Mouse (Mus musculus): Measurements from ENCODE around the gene Ap3d1. TPM values are rescaled to one million over a fixed set of nuclear protein-coding genes. Genes with fewer than 3 reads are reported as not detected.

Gene Ap3d1
- 81.7 and 85.8 TPM in 2 replicates for polyA plus RNA-seq (2014; fragmentation: Nextera tagmentation; extraction: Ambion mirVana)

DNA sequence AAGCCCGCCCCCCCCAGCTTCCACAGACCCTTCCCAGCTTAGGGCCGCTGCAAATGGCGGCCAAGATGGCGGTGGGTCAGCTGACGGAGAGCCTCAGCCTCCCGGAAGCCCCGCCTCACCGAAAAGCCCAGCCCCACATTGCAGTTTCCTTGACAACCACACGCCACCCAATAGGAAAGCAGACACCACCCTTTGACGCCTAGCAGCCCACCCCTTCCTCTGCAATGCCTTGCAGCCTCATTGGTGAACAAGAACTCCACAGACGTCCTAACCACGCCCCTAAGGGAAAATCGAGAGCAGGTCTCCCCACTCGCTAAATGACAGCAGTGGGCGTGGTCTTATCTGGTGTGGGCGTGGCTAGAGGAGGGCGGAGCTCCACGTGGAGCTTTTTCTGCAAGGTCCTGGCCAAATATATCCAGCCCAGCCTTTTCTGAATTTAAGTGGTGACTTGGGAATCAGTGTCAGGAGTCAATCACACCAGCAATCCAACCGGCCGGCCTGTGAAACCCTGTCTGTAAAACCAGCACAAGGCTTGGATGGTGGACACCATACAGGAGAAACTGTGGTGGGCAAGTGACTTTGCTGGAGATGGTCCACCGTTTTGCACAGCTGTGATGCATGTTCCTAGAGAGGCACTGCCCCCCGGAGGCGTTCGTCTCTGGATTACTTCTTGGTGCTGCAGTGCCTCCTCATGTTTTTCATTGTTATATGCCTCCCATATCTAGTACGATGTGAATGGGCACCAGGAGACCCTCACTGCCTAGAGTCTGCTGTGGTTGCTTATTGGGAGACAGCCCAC lies at the start of gene Ap3d1:
Gene Ap3d1, minus strand, starts transcription at position 85 of the 799 bp plus-strand sequence.
- peak within 1 kb of the TSS; percentile 99 for H3K4me3 ChIP-seq (ENCODE audit: low read depth, low read length)
- no peaks in the 10 kb centered on the region for H3K9me3 ChIP-seq (ENCODE audit: control insufficient read depth, low read depth, low read length)
- peak within 1 kb of the TSS; percentile 99 for H3K4me2 ChIP-seq (replicated peaks; ENCODE audit: low read depth, low read length)
- H3K27me3 ChIP-seq (ENCODE audit: control insufficient read depth, insufficient read depth, low read length), result no peaks in the 10 kb centered on the region
- peaks cover 23% of the 10 kb centered on the region for H3K4me1 ChIP-seq (ENCODE audit: control insufficient read depth, insufficient read depth, low read length)
- peaks cover 2% of the 10 kb centered on the region; the same call in 1 of the 2 replicates for H3K36me3 ChIP-seq (ENCODE audit: control insufficient read depth, insufficient read depth, low read length)
- ATAC-seq (ENCODE audit: insufficient number of reproducible peaks, insufficient read depth, low FRiP score, low read depth), result peak; percentile 99
- WGBS, result 2% methylated on average over 23 of the region's 25 CpGs
- H3K9ac ChIP-seq (replicated peaks; ENCODE audit: low read depth, low read length), result peak within 1 kb of the TSS; percentile 96
- H3K27ac ChIP-seq (ENCODE audit: low read length), result peak within 1 kb of the TSS; percentile 67

DNA sequence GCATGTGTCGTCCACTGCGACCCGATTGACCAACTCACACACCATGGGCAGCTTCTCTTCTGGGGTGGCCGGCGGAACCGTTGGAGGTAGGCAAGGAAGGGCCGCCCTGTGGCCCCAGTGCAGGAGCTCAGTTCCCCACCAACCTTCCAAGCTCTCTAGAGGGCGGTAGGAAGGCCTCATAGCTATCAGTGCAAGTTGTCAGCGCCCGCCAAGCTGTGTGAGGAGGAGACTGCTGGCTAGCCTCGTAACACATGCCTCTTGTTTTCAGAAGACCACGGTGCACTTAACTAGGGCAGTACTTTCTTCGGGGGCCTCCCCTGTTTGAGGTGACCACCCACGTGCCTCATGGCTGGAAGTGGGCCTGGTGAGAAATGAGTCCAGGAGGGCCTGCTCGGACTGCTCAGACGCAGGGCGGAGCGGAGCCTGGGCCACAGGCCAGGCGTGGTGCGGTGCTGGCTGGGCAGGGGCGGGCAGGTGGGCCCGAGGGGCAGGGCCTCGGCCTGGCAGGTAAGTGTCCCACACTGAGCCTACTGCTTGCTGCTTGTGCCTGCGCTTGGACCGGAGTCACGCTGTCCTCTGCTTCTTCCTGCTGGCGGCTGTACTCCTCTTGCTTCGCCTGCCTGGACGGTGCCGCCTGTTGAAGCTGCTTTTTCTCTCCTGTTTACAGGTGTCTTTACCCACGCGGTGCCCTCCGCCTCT lies 49.6 kb upstream of the Ap3d1 start:
- no peak overlapping the region; the same call in 1 of the 2 replicates for H3K27ac ChIP-seq (ENCODE audit: low read length)
- no peaks in the 10 kb centered on the region for H3K9me3 ChIP-seq (ENCODE audit: control insufficient read depth, low read depth, low read length)
- H3K36me3 ChIP-seq (ENCODE audit: control insufficient read depth, insufficient read depth, low read length), result peaks cover 84% of the 10 kb centered on the region
- H3K4me1 ChIP-seq (ENCODE audit: control insufficient read depth, insufficient read depth, low read length), result peaks cover 5% of the 10 kb centered on the region
- 75% methylated on average over 33 of the region's 33 CpGs for WGBS
- no peak overlapping the region for H3K4me2 ChIP-seq (replicated peaks; ENCODE audit: low read depth, low read length)
- no peak overlapping the region for H3K4me3 ChIP-seq (ENCODE audit: low read depth, low read length)
- no peak overlapping the region for H3K9ac ChIP-seq (replicated peaks; ENCODE audit: low read depth, low read length)
- ATAC-seq (ENCODE audit: insufficient number of reproducible peaks, insufficient read depth, low FRiP score, low read depth), result 0 out of 2 replicates have a peak, but pooled peaks have one; percentile 19
- H3K27me3 ChIP-seq (ENCODE audit: control insufficient read depth, insufficient read depth, low read length), result no peaks in the 10 kb centered on the region

DNA sequence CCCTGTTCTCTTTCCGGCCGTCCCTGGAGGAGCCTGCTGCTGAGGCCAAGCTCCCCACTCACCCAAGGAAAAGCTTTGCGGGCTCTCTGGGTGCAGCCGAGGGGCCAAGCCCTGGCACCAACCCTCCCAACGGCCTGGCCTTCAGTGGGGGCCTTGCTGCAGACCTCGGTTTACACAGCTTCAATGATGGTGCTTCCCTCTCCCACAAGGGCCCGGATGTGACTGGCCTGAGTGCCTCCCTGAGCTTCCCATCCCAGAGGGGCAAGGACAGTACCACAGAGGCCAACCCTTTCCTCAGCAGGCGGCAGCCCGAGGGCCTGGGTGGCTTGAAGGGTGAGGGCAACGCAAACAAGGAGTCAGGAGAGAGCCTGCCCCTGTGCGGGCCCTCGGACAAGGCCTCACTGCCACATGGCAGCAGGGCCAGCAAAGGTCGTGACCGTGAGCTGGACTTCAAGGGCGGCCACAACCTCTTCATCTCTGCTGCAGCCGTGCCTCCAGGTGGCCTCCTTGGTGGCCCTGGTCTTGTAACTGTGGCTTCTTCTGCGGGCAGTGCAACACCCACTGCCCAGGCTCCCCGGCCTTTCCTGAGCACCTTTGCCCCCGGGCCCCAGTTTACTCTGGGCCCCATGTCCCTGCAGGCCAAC lies 48.8 kb upstream of the Ap3d1 start:
- ATAC-seq (ENCODE audit: insufficient number of reproducible peaks, insufficient read depth, low FRiP score, low read depth), result no peak
- no peak overlapping the region for H3K4me2 ChIP-seq (replicated peaks; ENCODE audit: low read depth, low read length)
- H3K27me3 ChIP-seq (ENCODE audit: control insufficient read depth, insufficient read depth, low read length), result no peaks in the 10 kb centered on the region
- no peak overlapping the region for H3K4me3 ChIP-seq (ENCODE audit: low read depth, low read length)
- no peak overlapping the region for H3K27ac ChIP-seq (ENCODE audit: low read length)
- H3K4me1 ChIP-seq (ENCODE audit: control insufficient read depth, insufficient read depth, low read length), result no peaks in the 10 kb centered on the region
- peaks cover 84% of the 10 kb centered on the region for H3K36me3 ChIP-seq (ENCODE audit: control insufficient read depth, insufficient read depth, low read length)
- WGBS, result 87% methylated on average over 19 of the region's 19 CpGs
- no peaks in the 10 kb centered on the region for H3K9me3 ChIP-seq (ENCODE audit: control insufficient read depth, low read depth, low read length)
- H3K9ac ChIP-seq (replicated peaks; ENCODE audit: low read depth, low read length), result no peak overlapping the region

DNA sequence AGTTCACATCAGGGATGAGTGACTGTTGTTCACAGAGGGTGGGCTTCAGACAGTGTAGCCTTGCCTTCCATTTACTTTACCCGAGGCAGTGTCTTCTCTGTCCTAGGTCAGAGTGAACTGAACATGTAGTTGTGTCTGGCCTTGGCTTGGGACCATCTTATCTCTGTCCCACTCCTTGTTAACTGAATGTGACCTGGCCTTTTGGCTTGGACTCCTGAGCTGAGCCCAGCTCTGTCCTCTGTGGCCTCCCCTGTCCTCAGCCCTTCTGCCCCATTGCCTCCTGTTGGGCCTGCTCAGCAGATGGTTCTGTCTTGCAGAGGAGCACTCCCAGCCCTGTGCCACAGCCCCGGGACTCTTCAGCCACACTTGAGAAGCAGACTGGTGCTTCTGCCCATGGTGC lies 45.5 kb upstream of the Ap3d1 start:
- Histone ChIP-seq H3K36me3 (ENCODE audit: control insufficient read depth, insufficient read depth, low read length) (peaks cover 92% of the 10 kb centered on the region), H3K9me3 (ENCODE audit: control insufficient read depth, low read depth, low read length) (no peaks in the 10 kb centered on the region), H3K4me1 (ENCODE audit: control insufficient read depth, insufficient read depth, low read length) (no peaks in the 10 kb centered on the region), H3K4me3 (ENCODE audit: low read depth, low read length) (no peak overlapping the region), H3K27me3 (ENCODE audit: control insufficient read depth, insufficient read depth, low read length) (no peaks in the 10 kb centered on the region), H3K9ac (replicated peaks; ENCODE audit: low read depth, low read length) (no peak overlapping the region), H3K27ac (ENCODE audit: low read length) (no peak overlapping the region), H3K4me2 (replicated peaks; ENCODE audit: low read depth, low read length) (no peak overlapping the region)
- 88% methylated on average over 2 of the region's 2 CpGs for WGBS
- no peak for ATAC-seq (ENCODE audit: insufficient number of reproducible peaks, insufficient read depth, low FRiP score, low read depth)

DNA sequence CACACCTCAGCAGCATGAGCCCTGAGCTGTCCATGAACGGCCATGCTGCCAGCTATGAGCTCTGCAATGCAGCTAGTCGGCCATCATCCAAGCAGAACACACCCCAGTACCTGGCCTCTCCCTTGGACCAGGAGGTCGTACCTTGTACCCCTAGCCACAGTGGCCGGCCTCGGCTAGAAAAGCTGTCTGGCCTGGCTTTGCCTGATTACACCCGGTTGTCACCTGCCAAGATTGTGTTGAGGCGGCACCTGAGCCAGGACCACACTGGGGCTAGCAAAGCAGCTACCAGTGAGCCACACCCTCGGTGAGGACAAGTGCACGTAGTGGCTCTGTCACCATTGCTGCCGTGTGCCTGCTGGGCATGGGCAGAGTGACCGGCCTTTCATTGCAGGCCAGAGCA lies 43.9 kb upstream of the Ap3d1 start:
- no peak for ATAC-seq (ENCODE audit: insufficient number of reproducible peaks, insufficient read depth, low FRiP score, low read depth)
- peaks cover 95% of the 10 kb centered on the region for H3K36me3 ChIP-seq (ENCODE audit: control insufficient read depth, insufficient read depth, low read length)
- H3K27me3 ChIP-seq (ENCODE audit: control insufficient read depth, insufficient read depth, low read length), result no peaks in the 10 kb centered on the region
- H3K4me2 ChIP-seq (replicated peaks; ENCODE audit: low read depth, low read length), result no peak overlapping the region
- H3K4me1 ChIP-seq (ENCODE audit: control insufficient read depth, insufficient read depth, low read length), result no peaks in the 10 kb centered on the region
- no peak overlapping the region for H3K4me3 ChIP-seq (ENCODE audit: low read depth, low read length)
- H3K27ac ChIP-seq (ENCODE audit: low read length), result no peak overlapping the region
- H3K9ac ChIP-seq (replicated peaks; ENCODE audit: low read depth, low read length), result no peak overlapping the region
- no peaks in the 10 kb centered on the region for H3K9me3 ChIP-seq (ENCODE audit: control insufficient read depth, low read depth, low read length)
- 95% methylated on average over 11 of the region's 11 CpGs for whole genome bisulfite sequencing

DNA sequence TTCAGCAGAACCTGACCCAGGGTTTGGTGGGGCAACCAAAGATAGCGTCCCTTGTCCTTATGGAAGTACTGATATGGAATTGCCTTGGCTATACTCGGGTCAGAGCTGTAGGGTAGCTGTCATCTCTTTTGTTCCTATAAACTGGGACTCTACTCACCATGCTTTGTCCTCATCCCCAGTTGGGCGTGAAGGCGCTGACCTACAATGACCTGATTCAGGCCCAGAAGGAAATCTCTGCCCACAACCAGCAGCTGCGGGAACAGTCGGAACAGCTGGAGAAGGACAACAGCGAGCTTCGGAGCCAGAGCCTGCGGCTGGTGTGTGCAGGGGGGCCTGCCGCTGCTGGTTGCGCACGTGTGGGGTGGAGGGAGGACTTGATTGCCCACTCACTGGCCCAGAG lies 42.8 kb upstream of the Ap3d1 start:
- Histone ChIP-seq H3K9ac (replicated peaks; ENCODE audit: low read depth, low read length) (no peak overlapping the region), H3K27me3 (ENCODE audit: control insufficient read depth, insufficient read depth, low read length) (no peaks in the 10 kb centered on the region), H3K4me2 (replicated peaks; ENCODE audit: low read depth, low read length) (no peak overlapping the region), H3K27ac (ENCODE audit: low read length) (no peak overlapping the region), H3K4me3 (ENCODE audit: low read depth, low read length) (no peak overlapping the region), H3K4me1 (ENCODE audit: control insufficient read depth, insufficient read depth, low read length) (no peaks in the 10 kb centered on the region), H3K36me3 (ENCODE audit: control insufficient read depth, insufficient read depth, low read length) (peaks cover 95% of the 10 kb centered on the region), H3K9me3 (ENCODE audit: control insufficient read depth, low read depth, low read length) (no peaks in the 10 kb centered on the region)
- ATAC-seq (ENCODE audit: insufficient number of reproducible peaks, insufficient read depth, low FRiP score, low read depth), result no peak
- WGBS, result 90% methylated on average over 12 of the region's 12 CpGs

DNA sequence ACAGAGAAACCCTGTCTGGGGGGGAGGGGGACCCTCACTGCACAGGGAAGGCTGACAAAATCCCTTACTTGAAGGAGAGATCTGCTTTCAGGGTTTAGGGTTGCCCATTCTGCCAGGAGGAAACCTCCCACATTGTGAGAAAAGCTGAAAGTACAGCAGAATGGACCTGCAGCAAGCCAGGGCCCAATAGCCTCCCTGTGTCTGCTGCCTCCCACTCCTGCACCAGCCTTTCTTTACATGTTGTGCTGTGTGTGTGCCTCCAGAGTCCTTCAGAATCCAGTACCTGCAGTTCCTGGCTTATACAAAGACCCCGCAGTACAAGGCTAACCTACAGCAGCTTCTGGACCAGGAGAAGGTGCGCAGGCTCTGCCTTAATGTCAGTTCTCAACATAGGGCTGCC lies 42.2 kb upstream of the Ap3d1 start:
- WGBS, result 96% methylated on average over 2 of the region's 2 CpGs
- no peaks in the 10 kb centered on the region for H3K9me3 ChIP-seq (ENCODE audit: control insufficient read depth, low read depth, low read length)
- H3K36me3 ChIP-seq (ENCODE audit: control insufficient read depth, insufficient read depth, low read length), result peaks cover 96% of the 10 kb centered on the region
- H3K27me3 ChIP-seq (ENCODE audit: control insufficient read depth, insufficient read depth, low read length), result no peaks in the 10 kb centered on the region
- H3K27ac ChIP-seq (ENCODE audit: low read length), result no peak overlapping the region
- H3K4me3 ChIP-seq (ENCODE audit: low read depth, low read length), result no peak overlapping the region
- no peak overlapping the region for H3K9ac ChIP-seq (replicated peaks; ENCODE audit: low read depth, low read length)
- H3K4me1 ChIP-seq (ENCODE audit: control insufficient read depth, insufficient read depth, low read length), result no peaks in the 10 kb centered on the region
- ATAC-seq (ENCODE audit: insufficient number of reproducible peaks, insufficient read depth, low FRiP score, low read depth), result no peak
- no peak overlapping the region for H3K4me2 ChIP-seq (replicated peaks; ENCODE audit: low read depth, low read length)

DNA sequence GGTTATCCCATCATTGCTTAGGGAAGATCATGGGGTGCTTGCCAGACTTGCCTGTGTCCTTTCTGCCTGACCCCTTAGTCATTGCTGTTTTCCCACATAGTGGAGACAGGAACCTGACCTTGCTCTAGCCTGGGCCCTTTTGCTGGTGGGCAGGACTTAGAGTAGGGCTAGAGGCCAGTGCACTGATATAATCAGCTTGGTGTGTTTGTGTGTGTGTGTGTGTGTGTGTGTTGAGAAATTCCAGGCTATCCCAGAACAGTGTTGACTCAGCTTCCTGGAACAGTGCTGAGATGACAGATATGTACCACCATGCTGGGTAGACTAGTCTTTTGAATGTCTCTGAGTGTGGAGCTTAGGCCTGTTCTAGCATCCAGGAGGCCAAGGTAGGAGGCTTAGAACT lies 37.5 kb upstream of the Ap3d1 start:
- H3K27ac ChIP-seq (ENCODE audit: low read length), result no peak overlapping the region
- H3K9me3 ChIP-seq (ENCODE audit: control insufficient read depth, low read depth, low read length), result no peaks in the 10 kb centered on the region
- H3K4me2 ChIP-seq (replicated peaks; ENCODE audit: low read depth, low read length), result no peak overlapping the region
- no peak overlapping the region for H3K4me3 ChIP-seq (ENCODE audit: low read depth, low read length)
- ATAC-seq (ENCODE audit: insufficient number of reproducible peaks, insufficient read depth, low FRiP score, low read depth), result no peak
- H3K4me1 ChIP-seq (ENCODE audit: control insufficient read depth, insufficient read depth, low read length), result no peaks in the 10 kb centered on the region
- H3K27me3 ChIP-seq (ENCODE audit: control insufficient read depth, insufficient read depth, low read length), result no peaks in the 10 kb centered on the region
- H3K36me3 ChIP-seq (ENCODE audit: control insufficient read depth, insufficient read depth, low read length), result peaks cover 90% of the 10 kb centered on the region
- H3K9ac ChIP-seq (replicated peaks; ENCODE audit: low read depth, low read length), result no peak overlapping the region
